Mouse (Mus musculus): ENCODE measurements at regions not wholly inside any gene's neighbourhood (a gene's known extent, or its start where the extent isn't known, plus 50 kb on each side); places are given as distances from the start of the nearest gene placed in this dataset.

GRCm38 (mm10) chr9:115608377-115608776 is 298.2 kb upstream of the Stt3b start:
- DNase-seq (ENCODE audit: low spot score in 2 of 2), result no peak

GRCm38 (mm10) chr9:115609904-115610303 is 299.4 kb upstream of the Gadl1 start:
- DNase-seq (ENCODE audit: low spot score in 2 of 2), result no peak

- no peak for DNase-seq (ENCODE audit: low spot score in 2 of 2)
Measured at GRCm38 (mm10) chr9:115611713-115612112, 297.5 kb upstream of the Gadl1 start.

- no peak for DNase-seq (ENCODE audit: low spot score in 2 of 2)
Measured at GRCm38 (mm10) chr9:115612908-115613307, 296.3 kb upstream of the Gadl1 start.

DNA sequence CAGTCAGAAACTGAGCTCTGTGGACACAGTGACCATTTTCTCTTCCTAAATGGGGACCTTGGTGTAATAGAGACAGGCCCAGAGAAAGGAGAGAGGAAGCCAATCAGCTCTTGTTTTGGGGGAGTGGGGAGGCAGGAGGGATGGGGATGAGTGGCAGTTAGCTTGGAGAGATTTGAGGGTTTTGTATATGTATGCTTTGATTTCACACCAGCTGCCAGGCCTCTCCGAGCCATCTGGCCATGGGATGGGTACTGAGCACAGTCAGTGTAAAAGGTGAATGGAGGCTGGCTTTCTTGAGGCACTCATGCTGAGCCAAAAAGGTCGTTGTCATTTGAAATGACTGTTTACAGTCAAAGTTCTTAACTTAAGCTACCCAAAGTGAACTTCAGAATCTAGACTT is 295.2 kb upstream of the Gadl1 start:
- DNase-seq (ENCODE audit: low spot score in 2 of 2), result no peak

DNA sequence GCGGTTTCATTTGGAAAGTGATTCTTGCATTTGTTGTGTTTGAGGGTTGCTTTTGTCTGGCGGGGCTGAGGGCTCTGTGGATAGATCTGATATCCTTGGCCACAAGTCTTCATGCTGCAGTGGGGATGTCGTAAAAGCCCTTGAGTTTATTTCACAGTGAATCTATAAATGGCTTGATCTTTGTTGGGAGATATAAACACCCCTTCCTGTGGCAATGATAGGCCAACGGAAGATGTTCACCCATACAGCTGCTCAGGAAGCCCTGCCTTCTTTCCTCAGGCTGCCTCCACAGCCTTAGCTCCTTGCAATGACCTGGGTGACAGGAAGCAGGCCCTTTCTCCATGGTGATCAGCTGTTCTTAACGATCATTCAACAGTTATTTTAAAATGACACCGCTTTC is 291.3 kb upstream of the Gadl1 start:
- DNase-seq (ENCODE audit: low spot score in 2 of 2), result no peak

- DNase-seq (ENCODE audit: low spot score in 2 of 2), result no peak
Measured at GRCm38 (mm10) chr9:115623948-115624347, 285.3 kb upstream of the Gadl1 start.

DNA sequence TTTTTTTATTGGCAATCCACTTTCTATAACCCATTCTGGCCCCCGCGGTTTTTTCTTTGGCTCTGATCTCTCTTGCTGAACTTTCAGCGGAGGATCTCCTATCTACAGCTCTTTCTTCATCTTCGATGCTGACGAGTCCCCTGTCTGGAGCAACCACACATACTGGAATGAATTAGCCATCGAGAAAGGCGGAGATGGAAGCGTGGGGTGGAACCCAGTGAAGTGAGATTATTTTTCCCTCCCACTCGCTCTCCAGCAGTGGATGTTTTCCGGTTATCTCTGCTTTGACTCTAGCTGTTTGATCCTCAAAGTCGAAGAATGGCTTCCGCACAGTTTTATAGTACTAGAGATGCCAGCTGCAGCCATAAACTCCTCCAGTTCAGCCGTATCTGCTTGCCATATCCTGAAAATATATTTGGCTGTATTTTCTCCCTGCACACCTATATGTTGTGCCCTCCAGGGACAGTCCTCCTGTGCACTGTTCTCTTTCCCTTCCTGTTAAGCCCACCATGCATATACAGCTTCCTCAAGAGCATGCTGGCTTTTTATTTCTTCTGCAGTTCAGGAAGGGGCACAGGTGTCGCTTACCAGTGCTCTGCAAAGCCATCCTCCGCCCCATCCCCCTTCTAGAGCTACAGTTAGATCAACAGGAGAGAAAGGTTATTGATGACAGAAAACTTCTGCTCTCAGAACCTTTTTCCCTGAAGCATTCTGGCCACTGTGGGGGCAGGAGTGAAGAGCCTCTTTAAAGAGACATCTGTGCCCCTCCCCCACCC is 284.3 kb upstream of the Gadl1 start:
- no peak for DNase-seq (ENCODE audit: low spot score in 2 of 2)

- no peak for DNase-seq (ENCODE audit: low spot score in 2 of 2)
Measured at GRCm38 (mm10) chr9:115627551-115627950, 281.7 kb upstream of the Gadl1 start.

DNA sequence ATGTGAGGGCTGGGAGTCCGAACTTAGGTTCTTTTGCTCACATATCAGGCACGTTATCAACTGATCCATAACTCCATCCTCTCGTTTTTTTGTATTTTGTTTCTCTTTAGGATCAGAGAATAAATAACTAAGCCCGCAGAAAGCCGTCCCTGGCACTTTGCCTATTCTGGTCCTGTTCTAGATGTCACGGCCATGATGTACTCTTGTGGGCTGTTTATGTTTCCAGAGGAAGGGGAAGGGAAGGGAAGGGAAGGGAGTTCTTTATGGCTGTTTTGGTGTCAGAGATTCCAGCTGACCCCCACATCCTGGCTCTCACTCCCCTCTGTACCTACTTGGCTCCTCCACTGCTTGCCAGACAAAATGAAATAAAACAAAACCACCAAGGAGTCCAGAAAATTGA is 272.1 kb upstream of the Gadl1 start:
- no peak for DNase-seq (ENCODE audit: low spot score in 2 of 2)

GRCm38 (mm10) chr9:115640781-115641180 is 268.5 kb upstream of the Gadl1 start:
- DNase-seq (ENCODE audit: low spot score in 2 of 2), result no peak

GRCm38 (mm10) chr9:115642032-115642431 is 267.2 kb upstream of the Gadl1 start:
- no peak for DNase-seq (ENCODE audit: low spot score in 2 of 2)

- no peak for DNase-seq (ENCODE audit: low spot score in 2 of 2)
Measured at GRCm38 (mm10) chr9:115644953-115645352, 264.3 kb upstream of the Gadl1 start.

DNA sequence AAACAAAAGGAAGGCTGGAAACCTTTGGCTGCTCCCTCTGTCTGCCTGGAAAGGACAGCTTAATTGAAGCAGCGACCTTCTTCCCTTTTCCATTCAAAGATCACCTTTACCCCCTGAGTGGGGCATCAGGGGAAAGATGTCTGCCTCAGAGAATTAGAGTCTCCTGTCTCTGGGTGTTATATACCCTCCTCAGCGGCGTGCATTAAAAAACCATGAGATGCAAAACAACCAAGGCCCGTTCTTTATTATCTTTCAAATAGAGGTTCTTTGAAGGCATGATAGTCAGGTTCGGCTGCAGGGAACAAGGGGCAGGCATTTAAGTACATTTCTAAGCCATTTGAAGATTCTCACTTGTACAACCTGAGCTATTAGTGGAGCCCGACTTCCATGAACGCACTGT is 263.0 kb upstream of the Gadl1 start:
- no peak for DNase-seq (ENCODE audit: low spot score in 2 of 2)

DNA sequence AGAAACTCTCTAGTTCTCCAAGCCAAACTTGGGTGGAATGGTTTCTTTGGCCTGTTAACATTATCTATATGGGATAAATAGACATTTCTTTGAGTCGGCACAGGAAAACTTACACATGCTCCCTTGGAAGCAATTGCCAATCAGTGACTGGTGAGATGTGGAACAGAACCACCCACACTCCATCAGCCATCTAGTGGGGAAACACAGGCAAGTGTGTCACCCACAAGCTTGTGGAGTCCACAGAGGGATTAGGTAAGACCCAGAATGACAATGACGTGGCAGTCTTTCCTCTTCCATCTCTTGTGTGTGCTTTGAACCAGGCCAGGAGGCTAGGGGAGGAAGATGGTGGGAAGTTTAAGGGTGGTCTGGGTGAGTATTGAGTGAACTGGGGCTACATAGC is 257.5 kb upstream of the Gadl1 start:
- no peak for DNase-seq (ENCODE audit: low spot score in 2 of 2)

GRCm38 (mm10) chr9:115653116-115653515 is 256.1 kb upstream of the Gadl1 start:
- DNase-seq (ENCODE audit: low spot score in 2 of 2), result no peak

DNA sequence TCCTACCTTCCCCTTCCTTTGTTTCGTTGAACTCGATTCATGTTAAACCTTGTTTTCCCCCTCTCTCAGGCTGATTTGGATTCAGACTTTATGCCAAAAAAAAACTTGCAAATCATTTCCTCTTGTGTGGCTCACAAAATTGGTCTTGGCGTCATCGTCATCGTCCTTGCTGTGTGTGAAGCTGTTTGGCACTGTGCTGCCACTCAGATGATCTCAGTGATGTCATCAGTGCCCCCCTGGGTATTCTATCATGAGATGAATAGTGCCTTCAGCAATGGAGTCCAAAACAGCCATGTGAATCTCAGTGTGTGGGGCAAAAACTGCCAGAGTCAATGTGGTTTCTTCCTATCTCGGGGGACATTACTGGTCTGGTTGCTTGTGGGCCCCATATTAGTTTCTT is 254.3 kb upstream of the Gadl1 start:
- DNase-seq (ENCODE audit: low spot score in 2 of 2), result no peak

- no peak for DNase-seq (ENCODE audit: low spot score in 2 of 2)
Measured at GRCm38 (mm10) chr9:115656538-115656937, 252.7 kb upstream of the Gadl1 start.

DNA sequence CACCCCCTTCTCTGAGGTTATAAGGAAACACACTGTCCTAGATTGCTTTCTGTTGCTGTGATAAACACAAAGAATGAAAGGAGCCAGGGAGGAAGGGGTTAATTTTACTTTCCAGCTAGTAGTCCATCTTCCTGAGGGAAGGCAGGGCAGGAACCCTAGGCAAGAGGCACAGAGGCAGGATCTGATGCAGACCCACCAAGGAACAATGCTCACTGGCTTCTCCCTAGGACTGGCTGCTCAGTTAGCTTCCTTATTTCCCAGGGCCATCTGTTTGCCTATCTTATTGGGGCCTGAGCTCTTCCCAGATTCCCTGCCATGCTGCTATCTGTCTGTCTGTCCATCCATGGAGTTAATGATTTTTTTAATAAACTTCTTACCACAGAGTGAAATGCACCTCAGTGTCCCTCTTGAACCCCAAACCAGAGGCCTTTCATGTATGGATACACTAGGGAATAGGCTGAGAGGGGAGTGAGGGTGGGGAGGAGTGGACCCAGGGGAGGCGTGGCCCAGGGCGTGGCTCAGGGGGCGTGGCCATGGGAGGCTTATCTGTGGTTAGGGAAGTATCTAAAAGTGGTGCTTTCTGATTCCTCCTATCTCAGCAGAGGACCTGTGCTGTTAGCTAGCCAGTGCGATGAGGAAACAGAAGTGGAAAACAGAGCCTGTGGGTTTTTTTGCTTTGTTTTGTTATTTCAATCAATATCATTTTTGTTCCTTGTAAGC is 252.1 kb upstream of the Gadl1 start:
- no peak for DNase-seq (ENCODE audit: low spot score in 2 of 2)

DNA sequence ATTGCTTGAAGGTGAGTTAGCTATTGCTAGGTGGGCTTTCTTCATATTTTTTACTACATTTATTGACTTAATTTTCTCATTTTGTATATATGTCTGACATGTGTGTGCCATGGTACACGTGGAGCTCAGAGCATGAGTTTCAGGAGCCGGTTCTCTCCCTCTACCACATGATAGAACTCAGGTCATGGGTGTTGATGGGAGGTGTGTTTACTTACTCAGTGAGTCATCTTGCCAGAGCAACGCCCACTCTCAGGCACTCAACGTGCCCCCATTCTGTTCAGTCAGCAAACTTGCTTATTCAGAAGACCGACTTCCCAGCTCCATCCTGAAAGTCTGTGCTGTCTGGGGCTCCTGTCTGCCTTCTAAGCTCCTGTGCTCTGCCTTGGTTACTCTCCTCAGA is 250.8 kb upstream of the Gadl1 start:
- DNase-seq (ENCODE audit: low spot score in 2 of 2), result no peak

- DNase-seq (ENCODE audit: low spot score in 2 of 2), result no peak
Measured at GRCm38 (mm10) chr9:115660371-115660770, 248.9 kb upstream of the Gadl1 start.

DNA sequence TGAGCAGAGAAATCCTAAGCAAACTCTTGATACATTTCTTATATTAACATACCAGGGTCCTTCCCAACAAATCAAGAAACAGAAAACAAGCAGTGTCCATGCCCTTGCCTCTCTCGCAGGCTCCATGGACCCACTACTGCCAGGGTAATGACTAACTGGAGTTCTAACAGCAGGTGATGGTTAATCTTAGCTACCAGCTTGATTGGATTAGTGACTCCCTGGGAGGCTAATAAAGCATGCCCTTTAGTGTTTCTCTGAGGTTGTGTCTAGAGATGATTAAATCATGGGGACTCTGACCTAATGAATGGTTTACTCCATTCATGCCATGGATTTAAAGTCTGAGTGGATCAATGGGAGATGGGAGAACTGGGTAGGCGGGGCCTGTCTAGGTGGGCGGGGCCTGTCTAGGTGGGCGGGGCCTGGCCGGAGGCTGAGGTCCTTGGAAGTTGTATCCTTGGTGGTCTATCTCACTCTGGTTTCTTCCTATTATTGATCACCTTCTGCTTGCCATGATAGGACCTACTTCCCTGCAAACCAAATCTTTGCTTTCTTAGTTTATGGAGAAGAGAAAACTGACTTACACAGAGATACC is 247.3 kb upstream of the Gadl1 start:
- no peak for DNase-seq (ENCODE audit: low spot score in 2 of 2)

All from gastrocnemius, adult 8-10 months (tissue).